Mouse (Mus musculus) MEL (cell line): ENCODE measurements around the gene Esrrb. TPM values are rescaled to one million over a fixed set of nuclear protein-coding genes. Genes with fewer than 3 reads are reported as not detected.

Experiments
- DNase-seq: peaks from one replicate; pipeline ENCODE4 v3.0.0; 2011; ENCODE audit warnings: low read depth, low spot score
- H3K27ac ChIP-seq: 2 replicates; pipeline ENCODE4 v1.5.1; 2012; ENCODE audit warnings: low read depth, mild to moderate bottlenecking, control low read depth, low read length, moderate library complexity; ENCODE audit not compliant: control insufficient read depth
- H3K27me3 ChIP-seq, 2 experiments: fragments of 150-350 bp in 1 of 2; sonication (generic) in 1 of 2; 2 replicates each; pipeline ENCODE4 v1.6.1; 2012; ENCODE audit warnings: low read length in 2 of 2, mild to moderate bottlenecking in 2 of 2, improper control_type of control experiment in 1 of 2, moderate library complexity in 1 of 2; ENCODE audit not compliant: insufficient read depth in 2 of 2, control insufficient read depth in 1 of 2
- H3K36me3 ChIP-seq, 2 experiments: 2 replicates each; pipeline ENCODE4 v1.6.1; 2012 to 2014; ENCODE audit warnings: low read length in 2 of 2, improper control_type of control experiment in 1 of 2, inconsistent platforms in 1 of 2, mild to moderate bottlenecking in 1 of 2; ENCODE audit not compliant: insufficient read depth in 2 of 2, control insufficient read depth in 1 of 2
- H3K4me1 ChIP-seq, 2 experiments: fragments of 150-350 bp in 1 of 2; sonication (generic) in 1 of 2; 2 replicates each; pipeline ENCODE4 v1.6.1; 2012; ENCODE audit warnings: low read length in 2 of 2, improper control_type of control experiment in 1 of 2, mild to moderate bottlenecking in 1 of 2; ENCODE audit not compliant: insufficient read depth in 2 of 2, control insufficient read depth in 1 of 2
- H3K4me3 ChIP-seq, 2 experiments: fragments of 150-350 bp in 1 of 2; sonication (generic) in 1 of 2; 2 replicates each; pipeline ENCODE4 v1.5.1; 2012; ENCODE audit warnings: low read depth in 2 of 2, low read length in 2 of 2, mild to moderate bottlenecking in 2 of 2, moderate library complexity in 2 of 2, control low read depth in 1 of 2, improper control_type of control experiment in 1 of 2; ENCODE audit not compliant: control insufficient read depth in 1 of 2, insufficient read depth in 1 of 2
- H3K79me2 ChIP-seq: 2 replicates; pipeline ENCODE4 v1.6.1; 2012; ENCODE audit warnings: mild to moderate bottlenecking, low read length, moderate library complexity; ENCODE audit not compliant: control insufficient read depth, poor library complexity, insufficient read depth
- H3K9ac ChIP-seq: 2 replicates; pipeline ENCODE4 v1.6.1; 2012; ENCODE audit warnings: low read depth, mild to moderate bottlenecking, control low read depth, low read length, moderate library complexity; ENCODE audit not compliant: control insufficient read depth, poor library complexity, severe bottlenecking
- H3K9me3 ChIP-seq: fragments of 150-350 bp; sonication (generic); replicated peaks from 2 replicates; pipeline ENCODE4 v1.6.1; 2012; ENCODE audit warnings: mild to moderate bottlenecking, low read length, improper control_type of control experiment, moderate library complexity; ENCODE audit not compliant: insufficient read depth
- BHLHE40 ChIP-seq: IDR thresholded peaks from 2 replicates; pipeline ENCODE4 v1.6.1; 2012; ENCODE audit warnings: low read depth, mild to moderate bottlenecking, inconsistent platforms, low read length, improper control_type of control experiment, borderline replicate concordance
- CHD1 ChIP-seq: IDR thresholded peaks from 2 replicates; pipeline ENCODE4 v1.6.1; 2012; ENCODE audit warnings: low read depth, mild to moderate bottlenecking, inconsistent platforms, low read length, improper control_type of control experiment
- CHD2 ChIP-seq: IDR thresholded peaks from 2 replicates; pipeline ENCODE4 v1.6.1; 2011; ENCODE audit warnings: low read length, improper control_type of control experiment
- CTCF ChIP-seq, 3 experiments: IDR thresholded peaks in 2 of 3; conservative IDR thresholded peaks in 1 of 3; 2 replicates each; pipeline ENCODE4 v1.5.1; 2011 to 2012; ENCODE audit warnings: low read length in 3 of 3, low read depth in 2 of 3, mild to moderate bottlenecking in 2 of 3, improper control_type of control experiment in 1 of 3, inconsistent platforms in 1 of 3, mixed read lengths in 1 of 3, moderate library complexity in 1 of 3; ENCODE audit not compliant: control insufficient read depth in 1 of 3, insufficient read depth in 1 of 3, poor library complexity in 1 of 3, severe bottlenecking in 1 of 3
- E2F4 ChIP-seq: IDR thresholded peaks from 2 replicates; pipeline ENCODE4 v1.6.1; 2011; ENCODE audit warnings: low read depth, low read length, improper control_type of control experiment, borderline replicate concordance
- ELF1 ChIP-seq: IDR thresholded peaks from 2 replicates; pipeline ENCODE4 v1.6.1; 2014; ENCODE audit warnings: low read depth, mild to moderate bottlenecking, inconsistent platforms, low read length, improper control_type of control experiment, moderate library complexity
- ETS1 ChIP-seq: IDR thresholded peaks from 2 replicates; pipeline ENCODE4 v1.6.1; 2012; ENCODE audit warnings: low read depth, mild to moderate bottlenecking, inconsistent platforms, low read length, improper control_type of control experiment, moderate library complexity
- GABPA ChIP-seq: IDR thresholded peaks from 2 replicates; pipeline ENCODE4 v1.6.1; 2012; ENCODE audit warnings: low read depth, mild to moderate bottlenecking, inconsistent platforms, low read length, improper control_type of control experiment, moderate library complexity
- HCFC1 ChIP-seq: IDR thresholded peaks from 2 replicates; pipeline ENCODE4 v1.6.1; 2012; ENCODE audit warnings: low read depth, mild to moderate bottlenecking, inconsistent platforms, low read length, improper control_type of control experiment, moderate library complexity
- MAX ChIP-seq: IDR thresholded peaks from 2 replicates; pipeline ENCODE4 v1.6.1; 2011; ENCODE audit warnings: low read length, improper control_type of control experiment
- MAZ ChIP-seq: IDR thresholded peaks from 2 replicates; pipeline ENCODE4 v1.6.1; 2012; ENCODE audit warnings: low read depth, mild to moderate bottlenecking, inconsistent platforms, low read length, improper control_type of control experiment
- MEF2A ChIP-seq: IDR thresholded peaks from 2 replicates; pipeline ENCODE4 v1.6.1; 2014; ENCODE audit warnings: low read depth, mild to moderate bottlenecking, inconsistent platforms, low read length, improper control_type of control experiment; ENCODE audit not compliant: poor library complexity, insufficient replicate concordance, severe bottlenecking; ENCODE audit errors: extremely low read depth
- MXI1 ChIP-seq: IDR thresholded peaks from 2 replicates; pipeline ENCODE4 v1.6.1; 2011; ENCODE audit warnings: mild to moderate bottlenecking, low read depth, low read length, improper control_type of control experiment
- MYC ChIP-seq: IDR thresholded peaks from 2 replicates; pipeline ENCODE4 v1.6.1; 2011; ENCODE audit warnings: low read depth, mild to moderate bottlenecking, low read length, improper control_type of control experiment, moderate library complexity
- NRF1 ChIP-seq: IDR thresholded peaks from 2 replicates; pipeline ENCODE4 v1.6.1; 2014; ENCODE audit warnings: low read depth, mild to moderate bottlenecking, inconsistent platforms, low read length, improper control_type of control experiment, moderate library complexity; ENCODE audit not compliant: poor library complexity, insufficient read depth, severe bottlenecking
- POLR2A ChIP-seq, 2 experiments: IDR thresholded peaks; 2 replicates each; pipeline ENCODE4 v1.6.1; 2011 to 2012; ENCODE audit warnings: low read length in 2 of 2, mild to moderate bottlenecking in 2 of 2, control low read depth in 1 of 2, improper control_type of control experiment in 1 of 2, low read depth in 1 of 2, moderate library complexity in 1 of 2; ENCODE audit not compliant: control insufficient read depth in 1 of 2, insufficient read depth in 1 of 2, poor library complexity in 1 of 2
- POLR2AphosphoS2 ChIP-seq: IDR thresholded peaks from 2 replicates; pipeline ENCODE4 v1.6.1; 2011; ENCODE audit warnings: low read length, improper control_type of control experiment
- RAD21 ChIP-seq: IDR thresholded peaks from 2 replicates; pipeline ENCODE4 v1.6.1; 2011; ENCODE audit warnings: mild to moderate bottlenecking, low read depth, low read length, improper control_type of control experiment
- RCOR1 ChIP-seq: IDR thresholded peaks from 2 replicates; pipeline ENCODE4 v1.6.1; 2012; ENCODE audit warnings: low read depth, mild to moderate bottlenecking, inconsistent platforms, low read length, improper control_type of control experiment
- SMC3 ChIP-seq: IDR thresholded peaks from 2 replicates; pipeline ENCODE4 v1.6.1; 2011; ENCODE audit warnings: low read depth, low read length, improper control_type of control experiment
- TAL1 ChIP-seq: IDR thresholded peaks from 2 replicates; pipeline ENCODE4 v1.6.1; 2012; ENCODE audit warnings: mild to moderate bottlenecking, inconsistent platforms, low read length, moderate library complexity, mixed read lengths
- USF1 ChIP-seq: IDR thresholded peaks from 2 replicates; pipeline ENCODE4 v1.6.1; 2014; ENCODE audit warnings: low read depth, mild to moderate bottlenecking, inconsistent platforms, low read length, improper control_type of control experiment, moderate library complexity
- ZKSCAN1 ChIP-seq: IDR thresholded peaks from 2 replicates; pipeline ENCODE4 v1.6.1; 2012; ENCODE audit warnings: low read depth, mild to moderate bottlenecking, inconsistent platforms, low read length, improper control_type of control experiment, moderate library complexity
- ZMIZ1 ChIP-seq: IDR thresholded peaks from 2 replicates; pipeline ENCODE4 v1.6.1; 2012; ENCODE audit warnings: low read depth, mild to moderate bottlenecking, inconsistent platforms, low read length, improper control_type of control experiment, moderate library complexity
- ZNF384 ChIP-seq: IDR thresholded peaks from 2 replicates; pipeline ENCODE4 v1.6.1; 2012; ENCODE audit warnings: low read depth, mild to moderate bottlenecking, inconsistent platforms, low read length, improper control_type of control experiment
- polyA plus RNA-seq, 2 experiments: library from polyadenylated mRNA; stranded (reverse) in 1 of 2; unstranded in 1 of 2; fragments of >175 nt in 1 of 2; fragments of >200 nt in 1 of 2; gene quantifications; 2 replicates each; pipeline versions ENCODE4 v1.2.1 to v1.2.4; 2012; ENCODE audit warnings: low replicate concordance in 2 of 2, low read depth in 1 of 2; ENCODE audit not compliant: insufficient read length in 2 of 2, insufficient read depth in 1 of 2, missing spikeins in 1 of 2
- total RNA-seq: library from RNA; depleted of rRNA; stranded (reverse); fragments of 300-350 nt; gene quantifications from 2 replicates; pipeline ENCODE4 v1.2.3, GENCODE M21; 2012

The Esrrb gene
- total and polyA plus RNA-seq, 3 experiments: not detected

DNA sequence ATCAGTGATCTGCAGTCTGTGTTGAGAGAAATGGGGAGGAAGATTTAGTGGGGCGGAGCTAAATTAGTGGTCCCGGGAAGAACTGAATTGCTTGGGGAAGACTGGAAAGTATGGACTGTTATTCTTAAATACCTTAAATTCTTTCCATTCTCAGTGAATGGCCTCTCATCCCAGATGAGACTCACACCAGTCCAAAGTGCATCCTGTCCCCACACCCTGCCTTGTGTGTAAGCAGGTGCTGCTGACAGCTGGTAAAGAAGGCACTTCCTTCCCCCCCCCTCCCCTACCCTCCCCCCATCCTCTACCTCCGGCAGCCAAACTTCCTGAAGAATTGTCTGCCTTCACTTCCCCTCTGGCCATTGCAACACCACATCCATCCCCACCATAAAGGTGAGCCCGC is 105.3 kb downstream of the Esrrb start:
- Histone ChIP-seq H3K9ac (no peak overlapping the region), H3K36me3 (no peaks in the 10 kb centered on the region), H3K27ac (no peak overlapping the region), H3K79me2 (no peaks in the 10 kb centered on the region), H3K9me3 (no peaks in the 10 kb centered on the region), H3K4me1 (no peaks in the 10 kb centered on the region), H3K27me3 (no peaks in the 10 kb centered on the region), H3K4me3 (no peak overlapping the region)
- DNase-seq: no peak
- TF ChIP-seq POLR2A (IDR thresholded peaks at IDR 0.05; ENCODE audit: control insufficient read depth in 1 of 2, insufficient read depth in 1 of 2, low read depth in 1 of 2, low read length in 2 of 2, poor library complexity in 1 of 2) (no peak), CTCF (IDR thresholded peaks at IDR 0.05 in 2 of 3, conservative IDR thresholded peaks at IDR 0.05 in 1 of 3; ENCODE audit: control insufficient read depth in 1 of 3, insufficient read depth in 1 of 3, low read depth in 2 of 3, low read length in 3 of 3, poor library complexity in 1 of 3, severe bottlenecking in 1 of 3) (no peak), SMC3 (no peak), USF1 (no peak), MXI1 (no peak), RCOR1 (no peak), GABPA (no peak), CHD2 (no peak), TAL1 (no peak), ZNF384 (no peak), MYC (no peak), RAD21 (no peak), HCFC1 (no peak), ETS1 (no peak), BHLHE40 (no peak), ZKSCAN1 (no peak), NRF1 (no peak), CHD1 (no peak), ELF1 (no peak), MEF2A (no peak)

DNA sequence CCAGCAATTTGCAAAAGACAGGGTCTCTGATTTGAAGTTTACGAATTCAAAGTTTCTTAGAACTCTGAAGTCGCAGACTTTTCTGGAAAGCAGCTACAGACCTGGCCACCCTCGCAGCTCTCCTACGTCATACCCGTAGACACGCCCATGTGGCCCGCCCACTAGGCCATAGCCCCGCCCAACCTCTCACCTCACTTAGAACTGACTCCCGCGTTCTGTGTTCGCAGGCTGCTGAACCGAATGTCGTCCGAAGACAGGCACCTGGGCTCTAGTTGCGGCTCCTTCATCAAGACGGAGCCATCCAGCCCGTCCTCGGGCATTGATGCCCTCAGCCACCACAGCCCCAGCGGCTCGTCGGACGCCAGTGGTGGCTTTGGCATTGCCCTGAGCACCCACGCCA is 109.0 kb downstream of the Esrrb start:
- H3K4me3 ChIP-seq: no peak overlapping the region
- no peak for TF ChIP-seq POLR2AphosphoS2
- no peak for TF ChIP-seq CHD1
- no peak for TF ChIP-seq ZMIZ1
- TF ChIP-seq SMC3: no peak
- TF ChIP-seq BHLHE40: no peak
- TF ChIP-seq E2F4: no peak
- TF ChIP-seq ELF1: no peak
- TF ChIP-seq MAX: no peak
- no peak for TF ChIP-seq RCOR1
- TF ChIP-seq HCFC1: no peak
- TF ChIP-seq MAZ: no peak
- no peaks in the 10 kb centered on the region for H3K9me3 ChIP-seq
- no peaks in the 10 kb centered on the region for H3K4me1 ChIP-seq
- no peaks in the 10 kb centered on the region for H3K27me3 ChIP-seq
- H3K27ac ChIP-seq: no peak overlapping the region
- no peaks in the 10 kb centered on the region for H3K79me2 ChIP-seq
- no peak for DNase-seq
- no peak overlapping the region for H3K9ac ChIP-seq
- no peaks in the 10 kb centered on the region for H3K36me3 ChIP-seq
